Mouse (Mus musculus) CH12.LX (cell line): ENCODE results near the gene Prps1l3. TPM values are rescaled to one million over a fixed set of nuclear protein-coding genes. Genes with fewer than 3 reads are reported as not detected.

Experiments used
- DNase-seq: peaks from one replicate; pipeline ENCODE4 v3.0.0-alpha.2; 2013; ENCODE audit errors: extremely low read depth
- H3K27ac ChIP-seq: 2 replicates; pipeline ENCODE4 v1.5.1; 2012; ENCODE audit warnings: low read depth, mild to moderate bottlenecking, control low read depth, moderate library complexity; ENCODE audit not compliant: insufficient read depth
- H3K27me3 ChIP-seq: replicated peaks from 2 replicates; pipeline ENCODE3; 2012; ENCODE audit warnings: inconsistent platforms
- H3K36me3 ChIP-seq, 2 experiments: replicated peaks in 1 of 2; 2 replicates each; pipeline versions ENCODE3 to v1.6.1; 2012; ENCODE audit warnings: inconsistent platforms in 1 of 2, low read length in 1 of 2, mild to moderate bottlenecking in 1 of 2, mixed read lengths in 1 of 2, moderate library complexity in 1 of 2; ENCODE audit not compliant: control insufficient read depth in 1 of 2, insufficient read depth in 1 of 2
- H3K4me1 ChIP-seq, 2 experiments: 2 replicates each; pipeline ENCODE4 v1.6.1; 2012; ENCODE audit warnings: inconsistent platforms in 1 of 2, moderate library complexity in 1 of 2; ENCODE audit not compliant: insufficient read depth in 2 of 2, control insufficient read depth in 1 of 2
- H3K4me2 ChIP-seq: 2 replicates; pipeline ENCODE4 v1.6.1; 2012; ENCODE audit warnings: low read depth, mild to moderate bottlenecking, control low read depth; ENCODE audit not compliant: poor library complexity, insufficient read depth, severe bottlenecking
- H3K4me3 ChIP-seq, 3 experiments: fragments of 150-350 bp in 1 of 3; sonication (generic) in 1 of 3; replicated peaks in 1 of 3; 2 replicates each; pipeline versions ENCODE3 to v1.5.1; 2011 to 2012; ENCODE audit warnings: low read depth in 2 of 3, low read length in 2 of 3, mild to moderate bottlenecking in 2 of 3, moderate library complexity in 2 of 3, control low read depth in 1 of 3, improper control_type of control experiment in 1 of 3, inconsistent platforms in 1 of 3, mixed read lengths in 1 of 3; ENCODE audit not compliant: poor library complexity in 1 of 3
- H3K79me2 ChIP-seq: replicated peaks from 2 replicates; pipeline ENCODE4 v1.6.1; 2012; ENCODE audit warnings: mild to moderate bottlenecking, moderate library complexity; ENCODE audit not compliant: control insufficient read depth, poor library complexity, insufficient read depth, severe bottlenecking; ENCODE audit errors: extremely low read depth
- H3K9ac ChIP-seq: 2 replicates; pipeline ENCODE4 v1.6.1; 2012; ENCODE audit warnings: low read depth, mild to moderate bottlenecking, control low read depth, moderate library complexity; ENCODE audit not compliant: insufficient read depth
- H3K9me3 ChIP-seq: replicated peaks from 2 replicates; pipeline ENCODE3; 2012; ENCODE audit warnings: low read length, inconsistent platforms, mixed read lengths
- CTCF ChIP-seq, 2 experiments: IDR thresholded peaks in 1 of 2; conservative IDR thresholded peaks in 1 of 2; 2 replicates each; pipeline ENCODE4 v1.5.1; 2011 to 2012; ENCODE audit warnings: low read depth in 2 of 2, low read length in 2 of 2, improper control_type of control experiment in 1 of 2, inconsistent platforms in 1 of 2, mild to moderate bottlenecking in 1 of 2, moderate library complexity in 1 of 2
- ETS1 ChIP-seq: conservative IDR thresholded peaks from 2 replicates; pipeline ENCODE4 v1.6.1; 2012; ENCODE audit warnings: low read depth, mild to moderate bottlenecking, inconsistent platforms, low read length, improper control_type of control experiment, moderate library complexity
- HCFC1 ChIP-seq: IDR thresholded peaks from 2 replicates; pipeline ENCODE4 v1.6.1; 2012; ENCODE audit warnings: low read depth, mild to moderate bottlenecking, inconsistent platforms, low read length, improper control_type of control experiment
- JUN ChIP-seq: IDR thresholded peaks from 2 replicates; pipeline ENCODE4 v1.6.1; 2011; ENCODE audit warnings: low read depth, mild to moderate bottlenecking, low read length, improper control_type of control experiment, moderate library complexity; ENCODE audit not compliant: insufficient read depth
- JUND ChIP-seq: conservative IDR thresholded peaks from 2 replicates; pipeline ENCODE4 v1.6.1; 2011; ENCODE audit warnings: low read depth, low read length, improper control_type of control experiment
- MAX ChIP-seq: IDR thresholded peaks from 2 replicates; pipeline ENCODE4 v1.6.1; 2011; ENCODE audit warnings: low read length, improper control_type of control experiment
- MYC ChIP-seq: IDR thresholded peaks from 2 replicates; pipeline ENCODE4 v1.6.1; 2011; ENCODE audit warnings: low read depth, mild to moderate bottlenecking, improper control_type of control experiment, low read length
- NELFE ChIP-seq: IDR thresholded peaks from 2 replicates; pipeline ENCODE4 v1.6.1; 2011; ENCODE audit warnings: low read depth, low read length, improper control_type of control experiment
- PAX5 ChIP-seq: IDR thresholded peaks from 2 replicates; pipeline ENCODE4 v1.6.1; 2012; ENCODE audit warnings: low read length, inconsistent platforms, mixed read lengths
- POLR2AphosphoS2 ChIP-seq: IDR thresholded peaks from 2 replicates; pipeline ENCODE4 v1.6.1; 2011; ENCODE audit warnings: low read depth, low read length, improper control_type of control experiment
- RAD21 ChIP-seq: IDR thresholded peaks from 2 replicates; pipeline ENCODE4 v1.6.1; 2011; ENCODE audit warnings: low read depth, mild to moderate bottlenecking, low read length, improper control_type of control experiment, moderate library complexity
- SIN3A ChIP-seq: IDR thresholded peaks from 2 replicates; pipeline ENCODE4 v1.6.1; 2012; ENCODE audit warnings: low read length, improper control_type of control experiment, inconsistent platforms
- SMC3 ChIP-seq: IDR thresholded peaks from 2 replicates; pipeline ENCODE4 v1.6.1; 2011; ENCODE audit warnings: low read depth, low read length, improper control_type of control experiment
- TBP ChIP-seq: conservative IDR thresholded peaks from 2 replicates; pipeline ENCODE4 v1.6.1; 2011; ENCODE audit warnings: low read depth, low read length, improper control_type of control experiment
- UBTF ChIP-seq: IDR thresholded peaks from 2 replicates; pipeline ENCODE4 v1.6.1; 2012; ENCODE audit warnings: low read depth, mild to moderate bottlenecking, inconsistent platforms, low read length, improper control_type of control experiment, moderate library complexity
- ZC3H11A ChIP-seq: IDR thresholded peaks from 2 replicates; pipeline ENCODE4 v1.6.1; 2012; ENCODE audit warnings: low read depth, mild to moderate bottlenecking, inconsistent platforms, low read length, improper control_type of control experiment
- dilution Hi-C: fragments of 300-500 bp; cut with MboI; formaldehyde crosslinking; loops from 2 replicates; pipeline ENCODE4 v1.14.3; 2020; ENCODE audit warnings: low sequenced_read_pairs; ENCODE audit not compliant: extremely low pct_unique_long_range_greater_than_20kb, extremely low pct_ligation_motif_present
- in situ Hi-C: fragments of 300-500 bp; cut with MboI; formaldehyde crosslinking; loops from 3 replicates; pipeline ENCODE4 v1.14.3; 2019; ENCODE audit warnings: low sequenced_read_pairs, low pct_ligation_motif_present, low pct_unique_long_range_greater_than_20kb, mixed read lengths
- polyA plus RNA-seq: library from polyadenylated mRNA; unstranded; fragments of >175 nt; gene quantifications from 2 replicates; pipeline ENCODE4 v1.2.1, GENCODE M21; 2012; ENCODE audit warnings: low read depth; ENCODE audit not compliant: insufficient read length
- total RNA-seq, 2 experiments: library from RNA; depleted of rRNA; stranded (reverse); fragments of 300-350 nt in 1 of 2; fragments of >200 nt in 1 of 2; gene quantifications; 2 replicates each; pipeline ENCODE4 v1.2.3; 2012 to 2014

The Prps1l3 gene
- total and polyA plus RNA-seq, 3 experiments, result 91.2 to 163 (median 92.3) TPM

DNA sequence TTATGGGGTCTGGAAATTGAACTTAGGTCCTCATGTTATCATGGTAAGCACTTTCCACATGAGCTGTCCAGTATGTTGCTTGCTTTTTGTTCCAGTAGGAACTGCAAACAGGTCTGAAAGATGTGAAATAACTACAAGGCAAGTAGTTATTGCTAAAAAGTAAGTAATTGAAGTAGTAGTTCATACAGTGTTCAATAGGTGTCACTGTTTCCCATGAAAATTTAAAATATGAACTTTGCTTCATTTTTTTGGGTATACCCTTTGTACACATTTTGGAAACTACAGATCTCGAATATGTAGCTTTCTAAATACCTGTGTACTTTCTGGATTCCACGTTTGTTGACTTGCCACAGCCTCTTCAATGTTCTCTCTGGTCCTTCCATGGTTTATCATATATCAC is 28.4 kb downstream of the Prps1l3 start:
- H3K4me1 ChIP-seq, result 0 out of 4 replicates have a peak, but pooled peaks cover 0 to 2% of the 10 kb centered on the region in 2 experiments

DNA sequence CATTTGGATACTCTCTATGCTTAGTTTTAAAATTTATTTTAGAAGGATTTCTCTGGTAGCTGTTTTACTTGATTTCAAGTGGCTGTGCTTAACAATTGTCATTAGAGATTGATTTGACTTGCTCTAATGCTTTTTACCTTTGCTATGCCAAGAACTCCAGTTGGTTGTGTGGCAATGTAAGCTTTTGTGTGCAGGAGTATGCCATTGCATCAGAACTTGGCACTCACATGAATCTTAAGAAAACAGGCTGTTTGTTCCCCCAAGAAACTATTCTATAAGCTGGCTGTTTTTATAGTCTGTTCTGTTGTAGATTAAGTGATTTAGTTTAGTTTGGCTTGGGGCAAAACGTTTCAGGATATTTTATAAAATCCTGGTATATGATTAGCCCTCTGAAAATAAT is 45.2 kb downstream of the Prps1l3 start:
- in situ Hi-C loops, result loop anchor here (10.0 kb wide), 1 partner anchor 509 kb away; no protein-coding TSS in a partner anchor

More for the DNA sequence above, 28.4 kb downstream of the Prps1l3 start:
- dilution Hi-C loops (no loop called here), in situ Hi-C loops (no loop called here)
- H3K27me3 ChIP-seq, result no peaks in the 10 kb centered on the region
- no peak for DNase-seq
- H3K79me2 ChIP-seq, result no peaks in the 10 kb centered on the region; the same call in 1 of the 2 replicates
- no peak overlapping the region for H3K4me3 ChIP-seq
- no peaks in the 10 kb centered on the region for H3K9me3 ChIP-seq
- TF ChIP-seq CTCF (conservative IDR thresholded peaks at IDR 0.05 in 1 of 2, IDR thresholded peaks at IDR 0.05 in 1 of 2; ENCODE audit: low read depth in 2 of 2, low read length in 2 of 2) (peak in 1 of 2 experiments; percentile 58; a peak in 2 of 4 replicates), RAD21 (peak; percentile 58), SIN3A (no peak), NELFE (no peak), POLR2AphosphoS2 (no peak)
- no peak overlapping the region for H3K9ac ChIP-seq
- no peak overlapping the region for H3K27ac ChIP-seq
- H3K4me2 ChIP-seq, result no peak overlapping the region
- H3K36me3 ChIP-seq, result peaks cover 0 to 2% of the 10 kb centered on the region in 2 experiments

DNA sequence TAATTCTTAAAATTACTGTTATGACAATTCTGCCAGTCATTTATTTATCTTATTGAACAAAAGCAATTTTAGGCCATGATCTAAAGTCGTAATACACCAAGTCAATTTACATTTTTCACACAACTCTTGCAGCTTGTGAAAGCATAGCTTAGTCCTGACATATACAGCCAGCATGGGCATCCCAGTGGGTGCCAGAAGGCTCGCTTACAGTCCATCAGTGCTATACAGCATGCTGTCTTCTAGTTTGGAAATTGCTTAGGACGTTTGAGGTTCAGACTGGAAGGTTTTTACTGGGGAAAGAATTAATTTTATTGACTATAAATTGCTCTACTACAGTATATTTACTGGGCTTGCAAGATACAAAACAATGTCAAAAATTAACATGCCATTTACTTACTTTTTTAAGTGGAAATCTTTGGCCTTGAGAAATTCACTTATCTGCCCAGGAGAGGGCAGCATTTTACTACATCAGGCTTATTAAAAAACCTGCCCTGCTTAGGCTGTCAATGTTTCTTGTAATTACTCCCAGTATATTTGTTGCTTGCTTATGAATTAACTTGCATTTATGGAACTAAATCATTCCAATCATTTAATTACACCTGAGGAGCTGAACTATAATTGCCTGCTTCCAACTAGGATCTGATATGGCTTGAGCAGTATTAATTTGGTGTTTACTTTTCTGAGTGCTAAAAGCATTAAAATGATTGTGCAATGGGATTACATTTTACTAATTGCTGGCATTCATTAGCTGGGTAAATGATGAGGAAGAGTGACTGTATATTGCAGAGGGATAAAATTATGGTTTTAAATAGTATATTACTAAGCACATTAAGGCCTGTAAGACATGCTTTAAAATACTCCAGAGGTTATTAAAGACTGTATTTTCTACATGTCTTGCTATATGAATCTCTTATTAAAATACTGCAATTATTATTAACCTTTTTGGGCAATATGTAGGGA is 51.2 kb downstream of the Prps1l3 start:
- DNase-seq, result peak; percentile 45
- Histone ChIP-seq H3K36me3 (no peaks in the 10 kb centered on the region), H3K9ac (no peak overlapping the region), H3K79me2 (no peaks in the 10 kb centered on the region), H3K4me3 (no peak overlapping the region), H3K9me3 (no peaks in the 10 kb centered on the region), H3K4me1 (no peaks in the 10 kb centered on the region), H3K4me2 (no peak overlapping the region), H3K27ac (no peak overlapping the region), H3K27me3 (no peaks in the 10 kb centered on the region)
- dilution Hi-C loops, result no loop called here
- in situ Hi-C loops, result no loop called here
- TF ChIP-seq UBTF (no peak), SMC3 (peak; percentile 63), JUN (no peak), RAD21 (peak; percentile 88), ZC3H11A (peak; percentile 31; the same call in 1 of the 2 replicates), CTCF (conservative IDR thresholded peaks at IDR 0.05 in 1 of 2, IDR thresholded peaks at IDR 0.05 in 1 of 2; ENCODE audit: low read depth in 2 of 2, low read length in 2 of 2) (peak in 1 of 2 experiments; percentile 77; a peak in 3 of 4 replicates)

More for the DNA sequence above, 45.2 kb downstream of the Prps1l3 start:
- Histone ChIP-seq H3K4me3 (no peak overlapping the region), H3K27me3 (no peaks in the 10 kb centered on the region), H3K9me3 (no peaks in the 10 kb centered on the region), H3K4me1 (no peaks in the 10 kb centered on the region), H3K36me3 (peaks cover 0 to 7% of the 10 kb centered on the region in 2 experiments), H3K27ac (no peak overlapping the region), H3K9ac (no peak overlapping the region), H3K4me2 (no peak overlapping the region), H3K79me2 (no peaks in the 10 kb centered on the region)
- TF ChIP-seq JUND (no peak), MAX (no peak), MYC (no peak), POLR2AphosphoS2 (no peak), HCFC1 (no peak), PAX5 (no peak), JUN (no peak), ETS1 (no peak), TBP (no peak)
- dilution Hi-C loops, result no loop called here
- no peak for DNase-seq
